Mouse (Mus musculus) right cerebral cortex, postnatal 14 days (tissue): ENCODE measurements around the gene Spred2.

Experiments
- DNase-seq: peaks from one replicate; pipeline ENCODE4 v3.0.0; 2022

The Spred2 gene

DNA sequence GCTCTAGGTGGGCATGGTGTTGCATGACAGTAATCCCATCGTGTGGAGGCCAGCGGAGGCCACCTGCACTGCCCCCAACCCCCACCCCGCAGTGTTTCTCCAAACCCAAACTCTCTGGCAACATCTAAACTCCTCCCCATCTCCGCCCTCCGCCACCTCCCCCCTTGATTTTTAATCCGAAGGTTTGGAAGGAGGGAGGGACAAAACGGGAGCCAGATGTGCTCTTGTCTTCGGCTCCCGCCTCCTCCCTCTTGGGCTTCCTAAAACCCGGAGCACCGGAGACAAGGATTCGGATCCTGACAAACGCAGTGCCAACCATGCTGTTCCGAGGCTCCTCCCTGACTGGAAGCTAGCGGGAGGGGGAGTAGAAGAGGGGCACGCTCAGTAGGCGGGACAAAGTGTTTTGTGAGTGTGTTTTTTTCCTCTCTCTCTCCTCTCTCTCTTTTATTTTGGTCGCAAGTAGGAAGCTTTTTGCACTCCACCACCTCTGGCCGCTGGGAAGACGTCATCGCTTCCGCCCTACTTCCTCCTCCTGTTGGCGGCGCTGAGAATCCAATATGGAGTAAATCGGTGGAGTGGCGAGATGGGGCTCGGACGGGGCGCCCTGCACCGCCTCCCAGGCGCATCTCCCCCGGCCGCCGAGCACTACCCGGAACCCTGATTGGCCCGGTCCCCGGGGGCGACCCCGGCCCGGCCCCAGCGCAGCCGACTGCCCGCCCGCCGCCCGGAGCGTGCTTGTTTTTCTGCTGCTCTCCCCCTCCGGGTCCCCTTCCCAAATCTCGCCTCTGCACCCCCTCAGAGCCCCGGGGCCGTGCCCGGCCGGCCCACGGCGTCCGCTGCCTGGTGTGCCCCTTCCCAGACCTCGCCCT, at the start of gene Spred2:
TSS of gene Spred2 (plus strand) at position 488 of the 869 bp plus-strand sequence.
- DNase-seq, result peak; percentile 80

DNA sequence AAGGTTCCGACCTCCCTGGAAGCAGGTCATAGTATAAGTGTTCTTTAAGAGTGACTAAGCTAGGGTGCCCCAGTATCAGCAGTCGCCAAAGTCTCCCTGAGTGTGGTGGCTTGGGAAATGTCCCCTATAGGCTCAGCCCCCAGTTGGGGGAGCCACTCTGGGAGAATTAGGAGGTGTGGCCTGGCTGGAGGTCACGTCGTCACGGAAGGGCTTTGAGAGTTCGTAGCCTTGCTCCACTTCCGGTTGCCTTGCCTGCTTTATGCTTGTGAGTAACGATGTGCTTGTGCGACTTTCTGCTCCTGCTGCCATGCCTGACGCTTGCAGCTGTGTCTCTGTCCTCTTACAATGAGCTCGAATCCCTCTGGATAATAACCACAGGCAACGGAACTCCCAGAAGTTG, 48.6 kb upstream of the Spred2 start:
- no peak for DNase-seq

DNA sequence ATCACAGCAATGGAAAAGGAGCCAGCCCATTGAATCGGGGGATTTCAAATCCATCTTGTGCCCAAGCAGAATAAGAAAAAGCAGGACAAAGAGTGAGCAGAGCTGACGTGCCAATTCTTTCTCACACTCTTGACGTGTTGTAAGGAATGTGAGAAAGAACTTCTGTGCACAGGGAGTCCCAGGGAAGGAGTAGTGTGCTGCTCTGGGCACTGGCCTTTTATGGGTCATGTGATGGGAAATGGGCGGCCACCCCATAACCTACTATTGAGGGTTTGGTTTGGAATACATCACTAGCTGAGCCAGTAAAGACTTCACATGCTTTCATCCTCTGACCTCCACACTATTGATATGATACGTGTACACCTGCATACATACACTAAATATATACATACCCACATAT, 48.2 kb upstream of the Spred2 start:
- no peak for DNase-seq

DNA sequence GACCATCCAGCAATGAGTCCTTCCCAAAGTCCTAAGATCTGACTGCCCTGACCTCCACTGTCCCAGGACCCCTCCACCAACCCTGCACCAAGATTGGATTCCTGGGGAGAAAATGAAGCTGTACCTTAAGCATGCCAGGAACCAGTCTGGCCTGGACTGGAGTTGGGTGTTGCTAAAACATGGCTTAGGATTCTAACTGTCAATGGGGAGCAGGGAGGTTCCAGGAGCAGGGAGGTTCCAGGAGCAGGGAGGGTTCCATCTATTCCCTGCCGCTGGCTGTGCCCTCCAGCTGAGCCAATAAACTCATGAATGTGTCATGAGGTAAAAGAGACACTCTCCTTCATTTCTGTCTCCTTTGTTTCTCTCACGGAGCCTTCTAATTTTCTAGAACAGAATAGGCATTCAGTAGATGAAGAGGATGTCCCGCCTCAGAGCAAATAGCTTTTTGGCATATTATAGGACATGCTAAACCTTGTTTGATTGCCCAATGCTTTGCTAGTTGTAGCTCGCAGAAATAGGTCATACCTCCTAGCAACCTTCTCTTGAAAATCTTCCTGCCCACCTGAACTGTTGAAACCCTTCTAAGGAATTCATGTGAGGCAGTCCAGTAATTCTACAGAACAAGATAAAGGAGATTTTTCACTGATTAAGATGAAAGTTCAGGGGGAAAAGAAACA, 46.8 kb upstream of the Spred2 start:
- DNase-seq, result no peak

DNA sequence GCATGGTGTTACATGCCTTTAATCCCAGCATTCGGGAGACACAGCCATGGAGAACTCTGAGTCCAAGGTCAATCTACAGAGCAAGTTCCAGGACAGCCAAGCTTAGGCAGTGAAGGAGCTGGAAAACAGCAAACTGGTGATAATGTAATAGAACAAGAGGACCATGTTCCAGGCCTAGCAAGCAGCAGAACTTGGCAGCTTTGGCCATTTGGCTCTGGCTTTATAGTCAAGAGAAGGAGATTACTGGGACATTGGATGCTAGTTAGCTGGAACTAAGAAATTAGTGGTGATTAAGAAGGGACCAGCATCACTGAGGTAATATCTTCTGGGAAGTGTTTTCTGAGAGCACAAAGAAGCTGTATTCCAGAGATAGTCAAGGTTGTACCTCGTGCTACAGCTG, 42.8 kb upstream of the Spred2 start:
- no peak for DNase-seq

DNA sequence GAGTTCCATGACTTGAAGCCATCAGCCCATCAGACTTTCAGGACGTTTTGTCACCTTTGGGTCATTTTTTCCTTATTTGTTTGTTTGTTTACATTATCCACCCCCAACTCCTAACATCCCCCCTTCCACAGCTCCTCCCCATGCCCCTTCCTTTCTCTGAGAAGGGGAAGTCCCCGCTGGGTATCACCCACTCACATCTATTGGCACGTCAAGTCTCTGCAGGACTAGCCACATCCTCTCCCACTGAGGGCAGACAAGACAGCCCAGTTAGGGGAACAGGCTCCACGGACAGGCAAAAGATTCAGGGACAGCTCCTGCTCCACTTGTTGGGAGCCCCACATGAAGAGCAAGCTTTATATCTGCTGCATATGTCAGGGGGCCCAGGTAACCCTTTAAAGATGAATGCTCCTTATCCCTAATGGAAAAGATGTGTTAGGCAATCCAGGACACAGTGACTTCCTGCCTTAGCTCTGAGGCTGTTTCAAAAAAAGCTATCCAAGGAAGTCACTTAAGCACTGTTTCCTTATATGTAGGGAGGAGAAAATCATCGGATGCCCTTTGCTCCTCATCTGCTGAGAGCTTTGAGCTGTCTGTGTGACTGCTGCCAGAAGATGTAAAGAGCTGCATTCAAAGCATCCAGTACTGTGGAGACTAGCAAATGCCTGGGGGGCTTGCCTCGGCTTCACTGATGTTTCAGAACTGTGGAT, 33.3 kb upstream of the Spred2 start:
- no peak for DNase-seq

DNA sequence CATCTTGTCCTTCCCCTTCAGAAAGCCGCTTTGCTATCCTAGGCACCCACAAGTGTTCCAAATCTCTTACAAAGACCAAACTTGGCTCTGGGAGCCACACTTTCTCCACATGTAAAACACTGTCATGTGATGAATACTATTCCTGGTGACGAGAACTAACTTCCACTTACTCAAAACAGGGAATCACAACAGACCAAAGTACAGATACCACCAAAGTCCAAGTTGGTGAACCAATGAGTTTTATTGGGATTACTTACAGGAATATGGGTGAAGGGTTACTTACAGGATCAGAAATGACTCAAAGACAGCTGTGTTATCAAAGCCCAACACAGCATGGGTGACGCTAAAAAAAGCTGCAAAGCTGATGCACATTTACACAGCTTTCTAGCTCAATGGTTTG, 30.9 kb upstream of the Spred2 start:
- no peak for DNase-seq

DNA sequence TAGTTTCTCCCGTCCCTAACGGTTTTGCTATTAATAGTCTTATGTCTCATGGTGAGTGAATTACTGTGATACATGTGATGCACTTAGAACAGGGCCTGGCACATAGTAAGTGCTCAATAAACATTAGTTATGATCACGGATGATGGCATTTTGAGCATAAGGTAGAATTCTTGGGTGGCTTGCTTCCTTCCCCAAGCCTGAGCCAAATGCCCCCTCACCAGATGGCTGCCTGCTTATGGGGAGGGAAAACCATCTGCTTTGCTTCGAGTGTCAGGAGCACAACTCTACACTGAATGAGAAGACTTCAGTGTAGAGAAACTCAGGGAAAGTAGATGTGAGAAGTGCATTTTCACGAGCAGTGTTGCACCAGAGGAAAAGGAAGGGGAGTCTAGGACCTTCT, 24.6 kb upstream of the Spred2 start:
- DNase-seq, result peak; percentile 46

DNA sequence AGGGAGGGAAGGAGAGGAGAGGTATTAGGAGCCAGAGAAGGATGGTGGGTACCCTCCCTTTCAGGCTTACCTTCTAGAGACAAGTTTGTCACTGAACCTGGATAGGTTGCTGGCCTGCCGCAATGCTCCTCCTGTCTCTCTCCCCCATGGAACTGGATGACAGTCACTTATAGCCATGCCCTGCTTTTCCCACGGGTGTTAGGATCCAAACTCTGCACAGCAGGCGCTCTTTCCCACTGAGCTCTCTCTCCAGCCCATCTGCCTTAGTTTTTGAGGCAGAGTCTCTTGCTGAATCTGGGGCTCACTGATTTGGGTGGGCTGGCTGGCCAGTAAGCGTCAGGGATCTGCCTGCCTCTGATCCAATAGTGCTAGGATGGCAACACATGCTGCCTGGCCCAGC, 23.5 kb upstream of the Spred2 start:
- no peak for DNase-seq

DNA sequence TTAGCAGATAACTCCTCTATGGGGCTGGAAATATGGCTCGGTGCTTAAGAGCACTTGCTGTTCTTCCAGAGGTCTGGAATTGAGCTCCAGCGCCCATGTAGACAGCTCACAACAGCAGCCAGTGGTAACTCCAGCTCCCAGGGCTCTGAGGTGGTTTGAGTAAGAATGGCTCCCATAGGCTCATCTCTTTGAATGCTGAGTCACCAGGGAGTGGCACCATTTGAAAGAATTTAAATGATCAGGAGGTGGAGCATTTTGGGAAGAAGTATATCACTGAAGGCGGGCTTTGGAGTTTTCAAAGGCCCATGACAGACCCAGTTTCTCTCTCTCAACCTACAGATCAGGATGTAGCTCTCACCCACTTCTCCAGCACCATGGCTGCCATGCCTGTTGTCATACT, 13.0 kb upstream of the Spred2 start:
- DNase-seq, result no peak

DNA sequence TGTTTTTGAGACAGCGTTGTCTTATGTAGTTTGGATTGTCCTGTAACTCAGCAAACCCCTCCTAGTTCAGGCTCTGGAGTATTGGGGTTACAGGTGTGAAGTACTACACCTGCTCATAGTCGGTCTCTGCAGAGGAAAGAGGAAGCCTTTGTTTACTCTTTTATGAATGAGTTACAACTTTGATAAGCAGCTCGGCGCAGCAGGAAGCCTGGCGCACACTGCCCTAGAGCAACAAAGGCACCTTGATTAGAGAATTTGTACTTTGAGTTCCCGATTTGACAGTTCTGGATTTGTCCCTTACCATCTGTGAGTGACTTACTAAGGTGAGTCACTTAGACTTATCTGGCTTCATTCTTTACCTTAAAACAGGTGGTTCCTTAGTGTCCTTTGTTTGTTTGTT, 12.0 kb upstream of the Spred2 start:
- no peak for DNase-seq

DNA sequence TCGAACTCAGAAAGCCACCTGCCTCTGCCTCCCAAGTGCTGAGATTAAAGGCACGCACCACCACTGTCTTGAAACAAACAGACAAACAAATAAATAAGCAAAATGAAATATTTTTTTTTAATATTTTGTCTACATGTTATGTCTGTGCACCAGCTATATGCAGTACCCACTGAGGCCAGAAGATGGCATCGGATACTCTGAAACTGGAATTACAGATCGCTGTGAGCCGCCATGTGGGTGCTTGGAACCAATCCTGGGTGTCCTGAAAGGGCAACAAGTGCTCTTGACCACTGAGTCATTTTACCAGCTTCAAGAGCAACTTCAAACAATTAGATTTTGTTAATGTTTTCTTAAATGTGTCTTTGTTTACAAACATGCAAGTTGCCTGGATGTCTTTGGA, 11.5 kb upstream of the Spred2 start:
- DNase-seq, result no peak

DNA sequence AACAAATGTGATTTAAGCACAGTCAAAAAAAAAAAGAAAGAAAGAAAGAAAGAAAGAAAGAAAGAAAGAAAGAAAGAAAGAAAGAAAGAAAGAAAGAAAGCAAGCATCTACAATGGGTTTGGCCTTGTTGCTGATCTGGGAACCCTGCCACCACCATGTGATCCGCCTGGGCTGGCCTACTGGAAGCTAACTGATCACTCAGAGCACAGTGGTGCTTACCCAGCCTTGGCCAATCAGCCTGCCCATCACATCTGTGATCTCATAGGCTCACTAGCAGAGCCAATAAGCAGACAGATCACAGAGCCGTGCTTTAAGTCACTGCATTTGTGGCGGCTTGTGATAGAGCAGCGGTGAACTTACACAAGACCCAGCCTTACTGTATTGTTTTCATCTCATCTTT, 10.4 kb upstream of the Spred2 start:
- no peak for DNase-seq

DNA sequence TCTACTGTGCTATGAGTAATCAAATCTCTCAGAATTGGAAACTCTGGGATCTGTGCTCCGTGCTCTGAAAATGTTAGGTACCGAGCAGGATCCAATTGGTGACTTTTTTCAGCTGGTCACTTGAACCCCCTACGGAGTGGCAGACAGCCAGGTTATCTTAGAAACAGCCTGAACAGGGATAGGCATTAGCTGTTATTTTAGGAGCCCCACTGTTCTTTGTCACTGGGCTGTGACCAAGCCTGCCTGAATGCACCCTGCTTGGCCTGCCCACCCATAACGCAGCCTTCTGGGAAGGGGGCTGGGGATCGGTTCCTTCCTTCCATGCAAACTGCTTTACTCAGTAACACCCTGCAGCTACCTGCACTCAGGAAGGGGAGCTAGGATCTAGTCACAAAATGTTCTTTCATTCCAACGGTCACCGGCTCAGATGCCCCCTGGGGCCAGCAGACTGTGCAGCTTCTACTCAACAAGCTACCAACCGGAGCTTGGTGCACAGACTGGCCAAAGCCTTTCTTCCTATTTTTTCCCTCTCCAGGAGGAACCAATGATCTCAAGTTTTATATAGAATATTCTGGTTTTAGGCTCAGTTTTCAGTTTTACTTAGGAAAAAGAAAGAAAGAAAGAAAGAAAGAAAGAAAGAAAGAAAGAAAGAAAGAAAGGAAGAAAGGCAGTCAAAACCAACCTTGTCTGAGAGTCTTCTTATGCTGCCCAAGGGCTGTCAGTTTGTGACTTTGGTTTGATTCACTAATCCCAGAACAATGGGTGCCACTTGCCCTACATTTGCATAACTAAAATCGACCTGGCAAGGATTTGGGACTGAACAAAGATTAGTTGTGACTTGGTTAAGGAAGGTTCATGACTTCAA, 6.6 kb upstream of the Spred2 start:
- no peak for DNase-seq

DNA sequence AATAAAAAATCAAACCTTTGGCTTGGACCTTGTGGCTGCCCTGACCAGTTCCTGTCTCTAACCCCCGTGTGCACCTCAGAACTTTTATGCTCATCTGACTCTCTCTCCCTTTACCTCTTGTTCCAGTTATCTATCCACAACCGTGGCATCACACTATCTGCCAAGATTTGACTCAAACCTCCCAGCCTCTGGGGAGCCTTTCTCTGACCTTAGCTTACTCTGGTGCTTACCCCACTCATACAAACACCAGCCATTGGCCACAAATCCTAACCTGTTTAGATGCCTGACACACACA, 6.0 kb upstream of the Spred2 start:
- no peak for DNase-seq

DNA sequence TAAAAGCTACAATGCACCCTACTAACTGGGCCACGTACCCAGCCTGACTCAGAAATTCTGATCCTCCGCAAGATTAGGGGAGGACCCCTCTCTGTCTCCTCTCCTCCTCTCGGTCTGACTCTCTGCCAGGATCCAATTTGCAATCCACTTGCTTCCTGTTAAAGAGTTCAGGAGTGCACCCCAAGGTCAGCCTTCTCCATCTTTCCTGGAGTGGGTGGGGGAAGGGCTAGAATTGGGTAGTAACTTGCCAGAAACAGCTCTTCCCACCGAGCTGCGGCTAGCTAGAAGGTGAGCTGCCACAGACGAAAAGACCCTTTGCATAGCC, 4.8 kb upstream of the Spred2 start:
- DNase-seq, result no peak

DNA sequence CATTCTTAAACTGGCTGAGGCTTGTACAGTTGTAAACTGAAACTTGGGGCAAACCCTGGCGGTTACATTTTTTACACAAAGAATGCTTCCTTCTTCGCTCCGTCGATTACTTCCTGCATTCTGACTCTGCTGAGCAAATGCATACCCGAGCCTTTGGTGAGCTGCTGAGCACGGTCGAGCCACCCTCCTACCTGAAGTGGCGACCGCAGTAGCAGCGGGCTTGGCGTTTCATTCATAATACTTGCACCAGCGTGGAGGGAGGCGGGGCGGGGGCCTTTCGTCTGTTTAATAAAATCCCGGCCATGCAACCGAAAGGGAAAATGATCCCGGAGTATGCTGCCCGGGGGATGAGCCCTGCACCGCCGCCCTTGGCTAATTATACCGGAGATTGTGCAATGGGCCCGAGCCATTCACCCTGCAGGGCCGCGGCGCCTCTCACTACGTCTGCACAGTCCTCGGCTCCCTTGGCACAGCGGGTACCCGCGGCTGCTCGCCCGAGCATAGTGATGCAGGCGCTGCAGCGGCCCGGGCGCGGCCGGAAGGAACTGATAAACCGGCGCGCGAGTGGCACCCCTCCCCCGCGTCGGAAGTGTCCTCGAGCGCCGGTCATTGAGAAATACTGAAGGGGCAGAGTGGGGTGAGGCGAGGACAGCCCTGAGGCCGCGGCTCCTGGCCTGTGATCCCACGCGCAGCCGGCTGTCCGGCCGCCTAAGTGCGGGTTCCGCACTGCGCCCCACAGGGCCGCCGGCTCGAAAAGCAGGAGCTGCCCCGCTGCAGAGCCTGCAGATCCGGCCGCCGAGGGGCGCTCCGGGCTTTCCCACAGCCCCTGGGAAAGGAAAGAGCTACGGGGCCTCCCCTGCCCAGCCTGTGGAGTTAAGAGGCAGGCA, 4.1 kb upstream of the Spred2 start:
- DNase-seq, result peak; percentile 84

DNA sequence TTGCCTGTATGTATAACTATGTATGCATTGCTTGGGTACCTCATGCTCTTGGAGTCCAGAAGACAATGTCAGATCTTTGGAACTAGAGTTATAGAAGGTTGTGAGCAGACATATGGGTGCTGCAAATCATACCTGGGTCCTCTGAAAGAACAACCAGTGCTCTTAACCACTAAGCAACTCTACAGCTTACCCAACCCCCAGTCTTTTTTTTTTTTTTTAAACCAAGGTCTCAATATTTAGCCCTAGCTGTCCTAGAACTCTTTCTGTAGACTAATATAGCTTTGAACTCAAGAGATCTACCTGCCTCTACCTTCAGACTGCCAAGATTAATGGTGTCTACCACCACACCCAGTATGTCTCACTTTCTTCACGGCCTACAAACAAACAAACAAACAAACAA, 2.5 kb upstream of the Spred2 start:
- no peak for DNase-seq

DNA sequence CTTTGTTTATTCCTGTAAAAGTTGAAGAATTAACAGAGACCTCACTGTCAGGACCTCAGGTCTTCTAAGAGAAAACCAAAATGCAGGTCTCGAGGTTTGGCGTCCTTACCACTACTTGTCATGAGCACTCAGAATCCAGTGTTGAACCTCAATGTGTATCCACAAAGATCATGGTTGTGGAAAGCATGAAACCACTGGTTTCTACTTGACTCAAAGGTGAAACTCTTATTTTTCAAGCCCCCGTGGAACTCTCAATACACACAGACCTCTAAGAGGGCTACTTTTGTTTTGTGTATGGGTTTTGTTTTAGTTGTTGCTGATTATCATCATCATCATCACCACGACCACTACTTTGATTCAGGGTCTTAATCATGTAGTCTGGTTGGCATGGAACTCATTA, 2.0 kb upstream of the Spred2 start:
- no peak for DNase-seq

DNA sequence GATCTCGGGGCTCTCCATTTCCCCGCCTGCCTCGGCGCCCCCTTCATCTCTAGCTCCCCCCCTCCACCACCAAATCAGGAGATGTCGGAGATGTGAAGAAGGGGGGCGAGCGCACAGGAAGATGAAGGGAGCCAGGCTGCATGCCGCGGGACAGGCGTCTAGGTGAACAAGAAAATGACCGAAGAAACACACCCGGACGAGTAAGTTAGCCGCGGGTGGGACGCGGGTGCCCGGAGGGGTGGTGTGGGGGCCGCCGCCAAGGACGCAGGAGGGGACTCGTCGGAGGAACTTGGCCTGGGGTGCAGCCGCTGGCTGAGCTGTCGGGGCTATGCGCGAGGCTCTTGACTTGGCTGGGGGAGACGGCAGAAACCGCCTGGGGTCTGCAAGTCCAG, 578 bp downstream of the Spred2 start:
- peak; percentile 42 for DNase-seq

DNA sequence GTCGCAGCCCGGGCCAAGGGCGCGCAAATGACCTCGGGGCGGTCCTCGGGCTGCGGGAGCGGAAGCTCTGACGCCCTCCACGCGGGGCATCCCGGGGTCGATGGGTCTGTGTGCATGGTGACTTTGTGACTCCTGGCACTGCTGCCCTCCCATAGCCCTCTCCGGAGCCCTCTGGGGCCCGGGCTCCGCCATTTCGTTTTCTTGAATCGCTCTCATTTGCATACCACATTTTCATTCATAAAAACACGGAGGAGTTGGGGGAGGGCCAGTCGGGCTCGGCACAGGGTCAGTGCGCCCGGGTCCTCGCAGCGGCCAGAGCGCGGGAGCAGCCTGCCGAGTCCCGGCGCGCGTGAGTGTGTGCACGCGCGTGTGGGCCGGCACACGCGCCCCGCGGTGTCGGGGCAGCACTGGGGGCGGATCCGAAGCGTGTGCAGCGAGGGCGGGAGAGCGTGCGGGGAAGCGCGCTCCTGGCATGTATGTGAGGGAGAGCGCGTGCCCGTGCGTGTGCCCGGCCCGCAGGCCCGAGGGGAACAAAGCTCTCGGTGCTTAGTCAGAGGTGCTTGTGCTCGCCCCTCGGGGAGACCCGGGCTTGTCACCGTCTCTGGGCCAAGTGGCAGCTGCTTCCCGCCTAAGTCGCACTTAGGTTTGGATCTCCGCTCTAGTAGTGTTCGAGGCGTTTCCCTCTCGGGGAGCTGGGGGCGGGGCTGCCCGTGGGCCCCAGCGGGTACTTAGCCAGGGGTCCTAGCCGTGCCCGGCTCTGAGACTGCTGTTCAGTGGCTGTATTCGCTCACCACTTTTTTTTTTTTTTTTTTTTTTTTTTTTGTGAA, 1.2 kb downstream of the Spred2 start:
- peak; percentile 54 for DNase-seq
